Mouse (Mus musculus): ENCODE results near the gene Ccdc152.

GRCm38 (mm10) chr15:3341806-3342582, 38.7 kb upstream of the Ccdc152 start:
- no peak for TF ChIP-seq GATA1 (IDR thresholded peaks at IDR 0.05; ENCODE audit: borderline replicate concordance, low read length)
- TF ChIP-seq FLI1 (IDR thresholded peaks at IDR 0.05; ENCODE audit: low read length), result no peak
